Mouse (Mus musculus): ENCODE measurements at regions not wholly inside any gene's neighbourhood (a gene's known extent, or its start where the extent isn't known, plus 50 kb on each side); places are given as distances from the start of the nearest gene placed in this dataset.
A peak's percentile ranks its signal among the peaks of the same experiment; 100 is the strongest.
"Not testable (repeated sequence)": the region's sequence is repeated elsewhere in the genome, so short reads cannot be mapped to it uniquely, and the experiment has no call there.

- DNase-seq = peak; percentile 6
These were observed 87.3 kb downstream of the Crisp4 start for GRCm38 (mm10) chr1:18058211-18058971.

- no peak for DNase-seq
These were observed 88.0 kb downstream of the Crisp4 start for GRCm38 (mm10) chr1:18057646-18058210.

DNA sequence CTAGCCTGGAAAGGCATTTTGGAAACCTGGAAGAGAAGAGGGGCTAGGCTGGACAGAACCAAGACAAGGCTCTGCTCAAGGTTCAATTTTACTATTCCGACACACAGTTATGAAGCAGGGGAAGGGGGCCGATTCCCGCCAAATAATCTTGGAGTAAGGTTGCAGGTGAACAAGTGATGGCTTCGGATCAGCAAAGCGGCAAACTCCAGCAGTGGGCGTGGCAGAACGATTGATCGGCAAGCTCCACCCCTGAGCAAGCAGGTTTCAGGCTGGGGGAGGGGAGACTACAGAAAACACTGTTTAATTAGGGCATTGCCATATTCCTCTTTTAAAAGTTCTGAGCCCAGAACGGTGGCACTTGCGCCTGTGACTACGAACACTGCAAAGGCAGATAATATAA, 88.7 kb downstream of the Crisp4 start:
- not testable (repeated sequence) for DNase-seq

DNA sequence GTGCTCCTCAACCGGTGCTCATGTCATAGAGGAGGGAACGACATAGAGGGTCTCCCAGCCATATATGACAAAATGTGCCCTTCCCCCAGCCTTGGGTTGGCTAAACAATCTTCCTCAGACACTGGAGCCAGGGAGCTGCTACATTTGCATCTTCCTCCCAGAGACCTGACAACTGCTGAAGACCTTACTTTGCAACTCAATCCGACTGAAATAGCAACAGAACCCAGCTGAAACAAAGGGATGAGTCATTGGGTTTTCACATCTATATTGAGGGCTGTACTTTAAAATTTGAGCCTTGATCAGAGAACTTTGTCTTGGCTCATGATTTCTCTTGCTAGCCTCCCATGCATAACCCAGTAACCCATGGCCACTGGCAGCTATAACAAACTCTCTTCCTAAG, 115.5 kb downstream of the Crisp4 start:
- no peak for DNase-seq

- DNase-seq = not testable (repeated sequence)
These were observed 132.8 kb downstream of the Crisp4 start for GRCm38 (mm10) chr1:18012941-18013340.

DNA sequence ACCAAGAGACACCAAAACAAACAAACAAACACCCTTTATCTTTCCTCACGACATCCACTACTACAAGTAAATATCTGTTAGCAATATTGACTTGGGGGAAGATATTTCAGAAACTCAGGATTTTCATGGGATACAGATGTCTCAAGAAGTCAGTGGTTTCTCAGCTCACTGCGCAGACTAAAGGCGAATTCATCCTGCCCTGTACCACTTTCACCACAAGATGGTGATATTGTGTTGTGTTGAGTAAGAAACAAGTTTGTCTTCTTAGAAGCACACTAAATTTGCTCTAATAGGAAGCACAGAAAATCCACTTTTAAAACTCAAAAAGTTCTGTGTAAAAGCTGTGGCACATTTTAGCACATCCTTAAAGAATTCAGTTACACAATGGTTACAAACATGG, 165.1 kb downstream of the Crisp4 start:
- DNase-seq = no peak

- DNase-seq = no peak
These were observed 167.6 kb downstream of the Crisp4 start for GRCm38 (mm10) chr1:17978086-17978485.

DNA sequence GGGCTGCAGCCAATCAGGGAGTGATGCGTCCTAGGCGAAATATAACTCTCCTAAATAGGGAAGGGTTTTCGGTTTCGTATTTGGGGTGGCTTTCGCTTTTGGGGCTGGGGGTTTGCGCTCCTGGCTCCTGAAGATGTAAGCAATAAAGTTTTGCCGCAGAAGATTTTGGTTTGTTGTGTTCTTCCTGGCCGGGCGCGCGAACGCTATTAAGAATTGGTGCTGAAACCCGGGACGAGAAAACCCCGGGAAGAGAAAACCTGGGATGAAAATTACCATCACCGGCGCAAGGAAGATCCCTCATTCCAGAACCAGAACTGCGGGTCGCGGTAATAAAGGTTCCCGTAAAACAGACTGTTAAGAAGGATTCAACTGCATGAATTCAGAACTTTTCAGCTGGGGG, 188.8 kb downstream of the Crisp4 start:
- peak; percentile 6 for DNase-seq

- not testable (repeated sequence) for DNase-seq
These were observed 213.4 kb downstream of the Crisp4 start for GRCm38 (mm10) chr1:17932108-17932810.

Measured in thymus, postnatal 4 days (tissue).